Mouse (Mus musculus): ENCODE measurements around the gene Naa20. TPM values are rescaled to one million over a fixed set of nuclear protein-coding genes. Genes with fewer than 3 reads are reported as not detected.

Gene Naa20
- polyA plus RNA-seq, 2 experiments = 29.9 to 70.2 TPM

DNA sequence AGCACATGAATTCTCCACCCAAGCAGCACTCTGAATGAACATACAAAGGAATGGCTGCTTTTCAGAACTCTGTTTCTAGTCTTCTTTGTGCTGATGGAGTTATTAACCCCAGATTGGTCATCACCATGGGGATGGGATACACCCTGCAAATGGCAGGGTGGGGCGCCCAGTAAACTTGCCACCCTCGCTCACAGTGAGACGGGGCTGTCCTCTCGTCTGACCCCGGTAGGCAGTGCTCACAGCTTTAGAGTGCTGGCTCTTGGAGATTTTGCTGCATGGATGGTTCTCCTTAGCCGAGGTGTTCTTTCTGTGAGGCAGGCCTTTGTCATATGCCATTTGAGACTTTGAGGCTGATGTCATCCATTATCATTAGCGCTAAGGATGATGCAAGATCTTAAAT, 56.7 kb downstream of the Naa20 start:
- H3K27me3 ChIP-seq (ENCODE audit: control insufficient read depth, insufficient read depth, low read length) = no peaks in the 10 kb centered on the region
- no peak overlapping the region for H3K4me3 ChIP-seq (ENCODE audit: insufficient read depth in 1 of 2, low read depth in 2 of 2, low read length in 2 of 2)
- no peak for DNase-seq (ENCODE audit: low read depth in 3 of 3, low spot score in 3 of 3)
- H3K9me3 ChIP-seq (ENCODE audit: control insufficient read depth, low read length) = no peaks in the 10 kb centered on the region
- no peak overlapping the region for H3K9ac ChIP-seq (replicated peaks)
- no peaks in the 10 kb centered on the region for H3K36me3 ChIP-seq (replicated peaks; ENCODE audit: control insufficient read depth, insufficient read depth, low read depth)
- H3K27ac ChIP-seq = no peak overlapping the region
- no peak for ATAC-seq (ENCODE audit: insufficient read depth)
- H3K4me2 ChIP-seq (ENCODE audit: low read depth) = no peak overlapping the region
- no peaks in the 10 kb centered on the region for H3K4me1 ChIP-seq (replicated peaks; ENCODE audit: control insufficient read depth in 2 of 2, insufficient read depth in 2 of 2, low read length in 1 of 2)
- TF ChIP-seq CTCF (IDR thresholded peaks at IDR 0.05; ENCODE audit: low read depth) (no peak), EP300 (IDR thresholded peaks at IDR 0.05; ENCODE audit: low read depth) (no peak)
- 69% methylated on average over 7 of the region's 7 CpGs for WGBS (ENCODE audit: insufficient replicate concordance)

DNA sequence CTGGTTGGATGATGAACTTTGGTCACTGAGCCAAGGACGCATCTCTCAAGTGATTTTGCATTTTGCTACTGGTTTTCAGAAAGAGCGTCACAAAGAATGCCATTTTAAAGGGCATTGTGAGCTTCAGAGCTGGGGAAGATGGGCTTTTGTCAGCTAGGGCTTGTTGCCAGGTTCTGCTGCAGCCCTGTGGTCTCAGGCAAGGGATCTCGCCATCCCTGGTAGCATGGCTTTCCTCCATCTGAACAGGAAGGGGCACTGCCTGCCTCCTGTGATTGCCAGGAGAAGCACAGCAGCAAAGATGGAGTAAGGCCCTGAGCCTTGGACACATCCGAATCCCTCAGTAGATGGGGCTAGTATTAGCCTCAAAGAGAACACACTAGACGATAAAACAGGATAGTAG, 60.0 kb downstream of the Naa20 start:
- H3K4me2 ChIP-seq (ENCODE audit: low read depth) = no peak overlapping the region
- no peak overlapping the region for H3K4me3 ChIP-seq (ENCODE audit: insufficient read depth in 1 of 2, low read depth in 2 of 2, low read length in 2 of 2)
- TF ChIP-seq EP300 (IDR thresholded peaks at IDR 0.05; ENCODE audit: low read depth) (no peak), CTCF (IDR thresholded peaks at IDR 0.05; ENCODE audit: low read depth) (no peak)
- H3K9me3 ChIP-seq (ENCODE audit: control insufficient read depth, low read length) = no peaks in the 10 kb centered on the region
- WGBS (ENCODE audit: insufficient replicate concordance) = 59% methylated on average over 5 of the region's 5 CpGs
- no peaks in the 10 kb centered on the region for H3K27me3 ChIP-seq (ENCODE audit: control insufficient read depth, insufficient read depth, low read length)
- ATAC-seq (ENCODE audit: insufficient read depth) (no peak), DNase-seq (ENCODE audit: low read depth in 3 of 3, low spot score in 3 of 3) (no peak)
- no peak overlapping the region for H3K9ac ChIP-seq (replicated peaks)
- H3K36me3 ChIP-seq (replicated peaks; ENCODE audit: control insufficient read depth, insufficient read depth, low read depth) = no peaks in the 10 kb centered on the region
- no peaks in the 10 kb centered on the region for H3K4me1 ChIP-seq (replicated peaks; ENCODE audit: control insufficient read depth in 2 of 2, insufficient read depth in 2 of 2, low read length in 1 of 2)
- H3K27ac ChIP-seq = no peak overlapping the region

Small RNAs within 50 kb of the gene (microRNA-seq; reads per million reads assigned to microRNA genes)
- not detected for gene Gm25026

Other genes starting within 250 kb of the Naa20 start
- gene Rin2, start 226.9 kb upstream of the Naa20 start, polyA plus RNA-seq (2012; rRNA removed) = 0.67 and 1.1 TPM in 2 replicates
- gene Rin2, start 226.9 kb upstream of the Naa20 start, polyA plus RNA-seq (2014; fragmentation: Nextera tagmentation; extraction: Ambion mirVana) = 1.7 and 1.9 TPM in 2 replicates
- 0.06 TPM in 1 of 2 replicates, not detected in the other for gene Cfap61, start 32.7 kb downstream of the Naa20 start, polyA plus RNA-seq (2012; rRNA removed)
- gene Cfap61, start 32.7 kb downstream of the Naa20 start, polyA plus RNA-seq (2014; fragmentation: Nextera tagmentation; extraction: Ambion mirVana) = not detected in 2 replicates
- gene Crnkl1, start 32.9 kb downstream of the Naa20 start, polyA plus RNA-seq (2012; rRNA removed) = 4.3 and 10.3 TPM in 2 replicates
- gene Crnkl1, start 32.9 kb downstream of the Naa20 start, polyA plus RNA-seq (2014; fragmentation: Nextera tagmentation; extraction: Ambion mirVana) = 18.2 and 18.9 TPM in 2 replicates